Mouse (Mus musculus): ENCODE measurements at regions not wholly inside any gene's neighbourhood (a gene's known extent, or its start where the extent isn't known, plus 50 kb on each side); places are given as distances from the start of the nearest gene placed in this dataset.

- no peak for DNase-seq (ENCODE audit: low read depth, low spot score)
- WGBS: 89% methylated on average over 3 of the region's 3 CpGs
Measured at GRCm38 (mm10) chr10:16681001-16681400, 1042.0 kb upstream of the Cited2 start.

- peak; percentile 3 for DNase-seq (ENCODE audit: low read depth, low spot score)
Measured at GRCm38 (mm10) chr10:16685352-16685751, 1037.7 kb upstream of the Cited2 start.

GRCm38 (mm10) chr10:16706976-16707375 lies 1016.0 kb upstream of the Cited2 start:
- WGBS: 65% methylated on average over 2 of the region's 2 CpGs

More at GRCm38 (mm10) chr10:16685352-16685751, 1037.7 kb upstream of the Cited2 start:
- 41% methylated on average over 1 of the region's 1 CpGs for WGBS

GRCm38 (mm10) chr10:16713143-16713542 lies 1009.9 kb upstream of the Cited2 start:
- no peak for DNase-seq (ENCODE audit: low read depth, low spot score)
- 64% methylated on average over 3 of the region's 3 CpGs for WGBS

More at GRCm38 (mm10) chr10:16706976-16707375, 1016.0 kb upstream of the Cited2 start:
- DNase-seq (ENCODE audit: low read depth, low spot score): no peak

- 71% methylated on average over 4 of the region's 4 CpGs for WGBS
- no peak for DNase-seq (ENCODE audit: low read depth, low spot score)
Measured at GRCm38 (mm10) chr10:16714065-16714464, 1009.0 kb upstream of the Cited2 start.

GRCm38 (mm10) chr10:16714526-16714925 lies 1008.5 kb upstream of the Cited2 start:
- 84% methylated on average over 2 of the region's 2 CpGs for WGBS
- no peak for DNase-seq (ENCODE audit: low read depth, low spot score)

GRCm38 (mm10) chr10:16742246-16742645 lies 980.8 kb upstream of the Cited2 start:
- no peak for DNase-seq (ENCODE audit: low read depth, low spot score)

- no peak for DNase-seq (ENCODE audit: low read depth, low spot score)
Measured at GRCm38 (mm10) chr10:16751546-16751945, 971.5 kb upstream of the Cited2 start.

GRCm38 (mm10) chr10:16789641-16790243 lies 933.3 kb upstream of the Cited2 start:
- DNase-seq (ENCODE audit: low read depth, low spot score): no peak
- WGBS: 66% methylated on average over 4 of the region's 4 CpGs

GRCm38 (mm10) chr10:16803978-16804377 lies 919.0 kb upstream of the Cited2 start:
- no peak for DNase-seq (ENCODE audit: low read depth, low spot score)
- WGBS: 59% methylated on average over 2 of the region's 2 CpGs

- no peak for DNase-seq (ENCODE audit: low read depth, low spot score)
- 81% methylated on average over 2 of the region's 2 CpGs for WGBS
Measured at GRCm38 (mm10) chr10:16810716-16811115, 912.3 kb upstream of the Cited2 start.

GRCm38 (mm10) chr10:16814013-16814412 lies 909.0 kb upstream of the Cited2 start:
- no peak for DNase-seq (ENCODE audit: low read depth, low spot score)
- WGBS: 89% methylated on average over 2 of the region's 2 CpGs

GRCm38 (mm10) chr10:16861534-16861933 lies 861.5 kb upstream of the Cited2 start:
- WGBS: 32% methylated on average over 1 of the region's 1 CpGs
- no peak for DNase-seq (ENCODE audit: low read depth, low spot score)

GRCm38 (mm10) chr10:16866914-16867313 lies 856.1 kb upstream of the Cited2 start:
- WGBS: 69% methylated on average over 2 of the region's 2 CpGs
- DNase-seq (ENCODE audit: low read depth, low spot score): no peak

- DNase-seq (ENCODE audit: low read depth, low spot score): no peak
- 53% methylated on average over 3 of the region's 3 CpGs for WGBS
Measured at GRCm38 (mm10) chr10:16874131-16874530, 848.9 kb upstream of the Cited2 start.

- no peak for DNase-seq (ENCODE audit: low read depth, low spot score)
Measured at GRCm38 (mm10) chr10:16878197-16878596, 844.8 kb upstream of the Cited2 start.

GRCm38 (mm10) chr10:16893316-16893715 lies 829.7 kb upstream of the Cited2 start:
- no peak for DNase-seq (ENCODE audit: low read depth, low spot score)

- no peak for DNase-seq (ENCODE audit: low read depth, low spot score)
Measured at GRCm38 (mm10) chr10:16895332-16895731, 827.7 kb upstream of the Cited2 start.

GRCm38 (mm10) chr10:16922888-16923287 lies 800.1 kb upstream of the Cited2 start:
- DNase-seq (ENCODE audit: low read depth, low spot score): no peak

GRCm38 (mm10) chr10:16923851-16924250 lies 799.2 kb upstream of the Cited2 start:
- 63% methylated on average over 6 of the region's 6 CpGs for WGBS
- no peak for DNase-seq (ENCODE audit: low read depth, low spot score)

More at GRCm38 (mm10) chr10:16922888-16923287, 800.1 kb upstream of the Cited2 start:
- WGBS: 45% methylated on average over 2 of the region's 2 CpGs

GRCm38 (mm10) chr10:16937705-16938104 lies 785.3 kb upstream of the Cited2 start:
- WGBS: 91% methylated on average over 4 of the region's 4 CpGs
- no peak for DNase-seq (ENCODE audit: low read depth, low spot score)

GRCm38 (mm10) chr10:16951636-16952035 lies 771.4 kb upstream of the Cited2 start:
- WGBS: 47% methylated on average over 1 of the region's 1 CpGs
- DNase-seq (ENCODE audit: low read depth, low spot score): no peak
